Comparison of ENCODE assay signal across 9 mouse cellular contexts in the genomic region with DNA sequence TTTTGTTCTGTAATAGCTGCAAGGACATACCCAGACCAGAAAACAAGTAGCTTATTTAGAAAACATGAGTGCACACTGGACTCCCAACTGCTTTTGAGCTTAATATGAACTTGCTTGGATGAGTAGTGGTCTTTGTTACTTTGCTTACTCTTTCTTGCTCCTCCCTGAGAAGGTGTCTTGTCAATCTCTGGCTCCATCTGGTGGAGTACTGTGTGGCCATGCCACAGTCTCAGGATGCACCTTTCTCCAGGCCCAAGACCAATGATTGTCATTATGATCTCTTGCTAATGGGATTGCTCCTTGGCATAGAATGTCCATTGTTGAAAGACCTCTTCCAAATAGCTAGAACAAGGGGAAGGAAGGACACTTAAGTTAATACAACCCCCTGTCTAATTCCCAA.
DNase-seq lines count a peak whose midpoint lies in the region; ATAC-seq and TF ChIP-seq lines count a peak whose summit lies in the region.
"Had no signal": no experiment of that assay in that cellular context is flagged by ENCODE, and none has a peak within 500 bp of the region (broad histone marks: within the 10 kb centered on the region; RNA-seq: fewer than 3 reads in every experiment).

No protein-coding gene starts in this region.

- H3K4me3 ChIP-seq in lung, adult 2 months (replicated peaks; ENCODE audit: extremely low read depth, low read depth, low read length), result no peak overlapping the region
- no peak overlapping the region for H3K4me3 ChIP-seq in kidney, postnatal 0 days (replicated peaks; ENCODE audit: low read depth, low read length)
- no peak overlapping the region for H3K4me3 ChIP-seq in midbrain, embryonic 15.5 days
- H3K4me3 ChIP-seq: embryonic facial prominence, embryonic 15.5 days had no signal

- no peak for TF ChIP-seq POLR2A in lung, adult 2 months (IDR thresholded peaks at IDR 0.05; ENCODE audit: borderline replicate concordance, extremely low read depth, low read depth, low read length)

- no peaks in the 10 kb centered on the region for H3K4me1 ChIP-seq in lung, adult 2 months (ENCODE audit: control insufficient read depth, insufficient read depth, low read length)
- H3K4me1 ChIP-seq in kidney, postnatal 0 days (replicated peaks; ENCODE audit: insufficient read depth, low read length), result no peaks in the 10 kb centered on the region
- no peaks in the 10 kb centered on the region for H3K4me1 ChIP-seq in midbrain, embryonic 15.5 days
- H3K4me1 ChIP-seq: embryonic facial prominence, embryonic 15.5 days had no signal

- TF ChIP-seq CTCF in lung, adult 2 months (IDR thresholded peaks at IDR 0.05; ENCODE audit: insufficient read depth, low read length), result peak; percentile 41; the same call in 1 of the 2 replicates
- peak; percentile 81 for TF ChIP-seq CTCF in kidney, postnatal 0 days (IDR thresholded peaks at IDR 0.05; ENCODE audit: low read depth)

- DNase-seq in cerebellum, postnatal 10 days, result peak; percentile 74 to 79
- no peak for DNase-seq in lung, adult 2 months
- no peak for DNase-seq in lung, postnatal 25 days (ENCODE audit: low spot score)
- DNase-seq in embryo, embryonic 11.5 days (ENCODE audit: low read depth, low spot score), result peak; percentile 13
- peak; percentile 52 for DNase-seq in kidney, postnatal 0 days (ENCODE audit: low spot score)
- no peak for DNase-seq in spleen, adult 12 weeks (ENCODE audit: low spot score)

- H3K27me3 ChIP-seq in kidney, postnatal 0 days (ENCODE audit: insufficient read depth, low read length), result no peaks in the 10 kb centered on the region
- H3K27me3 ChIP-seq in midbrain, embryonic 15.5 days (replicated peaks), result no peaks in the 10 kb centered on the region
- H3K27me3 ChIP-seq: embryonic facial prominence, embryonic 15.5 days had no signal

- no peak overlapping the region for H3K27ac ChIP-seq in kidney, postnatal 0 days
- H3K27ac ChIP-seq in midbrain, embryonic 15.5 days, result no peak overlapping the region
- H3K27ac ChIP-seq: embryonic facial prominence, embryonic 15.5 days had no signal

- no peaks in the 10 kb centered on the region for H3K9me3 ChIP-seq in kidney, postnatal 0 days (replicated peaks; ENCODE audit: low read length)
- no peaks in the 10 kb centered on the region for H3K9me3 ChIP-seq in midbrain, embryonic 15.5 days
- H3K9me3 ChIP-seq: embryonic facial prominence, embryonic 15.5 days had no signal

- H3K9ac ChIP-seq in kidney, postnatal 0 days (ENCODE audit: low read depth, low read length), result no peak overlapping the region
- no peak overlapping the region for H3K9ac ChIP-seq in midbrain, embryonic 15.5 days
- H3K9ac ChIP-seq: embryonic facial prominence, embryonic 15.5 days had no signal

- ATAC-seq in cerebellum, adult (ENCODE audit: insufficient number of reproducible peaks, low FRiP score, low TSS enrichment), result no peak
- no peak; the same call in 1 of the 2 replicates for ATAC-seq in kidney, postnatal 0 days (replicated peaks; ENCODE audit: low FRiP score, low read depth)
- ATAC-seq in midbrain, embryonic 15.5 days (replicated peaks), result 0 out of 2 replicates have a peak, but pooled peaks have one; percentile 56

- H3K36me3 ChIP-seq in kidney, postnatal 0 days (ENCODE audit: insufficient read depth, low read length), result no peaks in the 10 kb centered on the region
- H3K36me3 ChIP-seq in midbrain, embryonic 15.5 days (replicated peaks), result no peaks in the 10 kb centered on the region
- H3K36me3 ChIP-seq: embryonic facial prominence, embryonic 15.5 days had no signal

- no peak overlapping the region for H3K4me2 ChIP-seq in kidney, postnatal 0 days (ENCODE audit: low read length)
- H3K4me2 ChIP-seq in midbrain, embryonic 15.5 days, result no peak overlapping the region
- H3K4me2 ChIP-seq: embryonic facial prominence, embryonic 15.5 days had no signal

Comparison
In these comparisons a context has a peak if more than half of its experiments do, and no peak if none do; other contexts are left out.
1. DNase-seq: peak in cerebellum, postnatal 10 days (2 of 2), embryo, embryonic 11.5 days (single experiment) and kidney, postnatal 0 days (single experiment); none in lung, adult 2 months (single experiment), lung, postnatal 25 days (single experiment) and spleen, adult 12 weeks (single experiment).